Mouse (Mus musculus) bone marrow macrophage, adult 2 months (primary cell): ENCODE measurements around the gene Zfp652.
"Not testable (repeated sequence)": the region's sequence is repeated elsewhere in the genome, so short reads cannot be mapped to it uniquely, and the experiment has no call there.

Experiments
- CTCF ChIP-seq: IDR thresholded peaks from 2 replicates; pipeline ENCODE4 v1.5.1; 2012; ENCODE audit warnings: low read depth, mild to moderate bottlenecking, low read length, moderate library complexity
- POLR2A ChIP-seq: IDR thresholded peaks from 2 replicates; pipeline ENCODE4 v1.6.1; 2012; ENCODE audit warnings: mild to moderate bottlenecking, low read depth, low read length, borderline replicate concordance

GRCm38 (mm10) chr11:95668086-95668485, 44.4 kb upstream of the Zfp652 start:
- TF ChIP-seq CTCF, POLR2A: not testable (repeated sequence)
